Mouse (Mus musculus): Measurements from ENCODE around the gene Olfr764-ps1. TPM values are rescaled to one million over a fixed set of nuclear protein-coding genes. Genes with fewer than 3 reads are reported as not detected.
"Not testable (repeated sequence)": the region's sequence is repeated elsewhere in the genome, so short reads cannot be mapped to it uniquely, and the experiment has no call there.

The Olfr764-ps1 gene
- not detected in 2 replicates for polyA plus RNA-seq (2012; rRNA removed)

GRCm38 (mm10) chr10:129039796-129040195, at the start of gene Olfr764-ps1:
Gene Olfr764-ps1 (minus strand): TSS chr10:129039896.
- 69% methylated on average over 3 of the region's 3 CpGs for WGBS
- H3K27me3 ChIP-seq (ENCODE audit: control insufficient read depth, insufficient read depth, low read length), result no peaks in the 10 kb centered on the region
- no peak within 1 kb of the TSS for H3K4me3 ChIP-seq (ENCODE audit: low read depth, low read length)
- H3K4me1 ChIP-seq (ENCODE audit: control insufficient read depth, insufficient read depth, insufficient read length, low read length), result no peaks in the 10 kb centered on the region
- no peaks in the 10 kb centered on the region for H3K36me3 ChIP-seq (ENCODE audit: control insufficient read depth, insufficient read depth, low read length)
- TF ChIP-seq POLR2A (IDR thresholded peaks at IDR 0.05; ENCODE audit: low read depth, low read length), result no peak
- TF ChIP-seq CTCF (IDR thresholded peaks at IDR 0.05; ENCODE audit: extremely low read depth, insufficient read length, insufficient replicate concordance, low read depth, low read length), result no peak
- no peak within 1 kb of the TSS for H3K27ac ChIP-seq (ENCODE audit: insufficient read depth, low read depth, low read length)

GRCm38 (mm10) chr10:129082810-129083209, 43.1 kb upstream of the Olfr764-ps1 start, which contains the start of gene Olfr767:
Gene Olfr767 (minus strand): TSS chr10:129082910.
- not testable (repeated sequence) for H3K4me3 ChIP-seq (ENCODE audit: low read depth, low read length); H3K36me3 ChIP-seq (ENCODE audit: control insufficient read depth, insufficient read depth, low read length); H3K27ac ChIP-seq (ENCODE audit: insufficient read depth, low read depth, low read length); H3K27me3 ChIP-seq (ENCODE audit: control insufficient read depth, insufficient read depth, low read length); H3K4me1 ChIP-seq (ENCODE audit: control insufficient read depth, insufficient read depth, insufficient read length, low read length)

- no peak within 1 kb of the TSS for H3K27ac ChIP-seq (ENCODE audit: insufficient read depth, low read depth, low read length)
- no peak within 1 kb of the TSS for H3K4me3 ChIP-seq (ENCODE audit: low read depth, low read length)
- WGBS, result 83% methylated on average over 2 of the region's 2 CpGs
- H3K27me3 ChIP-seq (ENCODE audit: control insufficient read depth, insufficient read depth, low read length), result no peaks in the 10 kb centered on the region
- no peaks in the 10 kb centered on the region for H3K4me1 ChIP-seq (ENCODE audit: control insufficient read depth, insufficient read depth, insufficient read length, low read length)
- no peaks in the 10 kb centered on the region for H3K36me3 ChIP-seq (ENCODE audit: control insufficient read depth, insufficient read depth, low read length)
- TF ChIP-seq CTCF (IDR thresholded peaks at IDR 0.05; ENCODE audit: extremely low read depth, insufficient read length, insufficient replicate concordance, low read depth, low read length) (no peak), POLR2A (IDR thresholded peaks at IDR 0.05; ENCODE audit: low read depth, low read length) (no peak)
Measured at GRCm38 (mm10) chr10:129068877-129069276, 29.2 kb upstream of the Olfr764-ps1 start, which contains the start of gene Olfr766-ps1. Gene Olfr766-ps1 (minus strand): TSS chr10:129068977.

GRCm38 (mm10) chr10:129049898-129050297, 10.2 kb upstream of the Olfr764-ps1 start, which contains the start of gene Olfr765:
Gene Olfr765 (minus strand): TSS chr10:129049998.
- not testable (repeated sequence) for H3K27me3 ChIP-seq (ENCODE audit: control insufficient read depth, insufficient read depth, low read length); H3K36me3 ChIP-seq (ENCODE audit: control insufficient read depth, insufficient read depth, low read length)

GRCm38 (mm10) chr10:129028343-129028742, 11.4 kb downstream of the Olfr764-ps1 start:
- 83% methylated on average over 2 of the region's 2 CpGs for WGBS
- H3K27ac ChIP-seq (ENCODE audit: insufficient read depth, low read depth, low read length), result no peak overlapping the region

More at GRCm38 (mm10) chr10:129049898-129050297, 10.2 kb upstream of the Olfr764-ps1 start, which contains the start of gene Olfr765:
- not testable (repeated sequence) for H3K27ac ChIP-seq (ENCODE audit: insufficient read depth, low read depth, low read length); H3K4me1 ChIP-seq (ENCODE audit: control insufficient read depth, insufficient read depth, insufficient read length, low read length); H3K4me3 ChIP-seq (ENCODE audit: low read depth, low read length)

GRCm38 (mm10) chr10:129026018-129026662, 13.6 kb downstream of the Olfr764-ps1 start:
- no peaks in the 10 kb centered on the region for H3K27me3 ChIP-seq (ENCODE audit: control insufficient read depth, insufficient read depth, low read length)
- 58% methylated on average over 3 of the region's 3 CpGs for WGBS
- H3K4me1 ChIP-seq (ENCODE audit: control insufficient read depth, insufficient read depth, insufficient read length, low read length), result no peaks in the 10 kb centered on the region
- peak; percentile 30; the same call in 1 of the 2 replicates for TF ChIP-seq CTCF (IDR thresholded peaks at IDR 0.05; ENCODE audit: extremely low read depth, insufficient read length, insufficient replicate concordance, low read depth, low read length)
- TF ChIP-seq POLR2A (IDR thresholded peaks at IDR 0.05; ENCODE audit: low read depth, low read length), result no peak
- no peak overlapping the region for H3K27ac ChIP-seq (ENCODE audit: insufficient read depth, low read depth, low read length)
- no peak overlapping the region for H3K4me3 ChIP-seq (ENCODE audit: low read depth, low read length)
- no peaks in the 10 kb centered on the region for H3K36me3 ChIP-seq (ENCODE audit: control insufficient read depth, insufficient read depth, low read length)

More at GRCm38 (mm10) chr10:129028343-129028742, 11.4 kb downstream of the Olfr764-ps1 start:
- Histone ChIP-seq H3K4me1 (ENCODE audit: control insufficient read depth, insufficient read depth, insufficient read length, low read length) (no peaks in the 10 kb centered on the region), H3K27me3 (ENCODE audit: control insufficient read depth, insufficient read depth, low read length) (no peaks in the 10 kb centered on the region), H3K4me3 (ENCODE audit: low read depth, low read length) (no peak overlapping the region), H3K36me3 (ENCODE audit: control insufficient read depth, insufficient read depth, low read length) (no peaks in the 10 kb centered on the region)
- TF ChIP-seq CTCF (IDR thresholded peaks at IDR 0.05; ENCODE audit: extremely low read depth, insufficient read length, insufficient replicate concordance, low read depth, low read length), result no peak
- TF ChIP-seq POLR2A (IDR thresholded peaks at IDR 0.05; ENCODE audit: low read depth, low read length), result no peak

GRCm38 (mm10) chr10:129023319-129023718, 16.4 kb downstream of the Olfr764-ps1 start:
- no peaks in the 10 kb centered on the region for H3K27me3 ChIP-seq (ENCODE audit: control insufficient read depth, insufficient read depth, low read length)
- H3K4me3 ChIP-seq (ENCODE audit: low read depth, low read length), result no peak overlapping the region
- TF ChIP-seq CTCF (IDR thresholded peaks at IDR 0.05; ENCODE audit: extremely low read depth, insufficient read length, insufficient replicate concordance, low read depth, low read length) (no peak), POLR2A (IDR thresholded peaks at IDR 0.05; ENCODE audit: low read depth, low read length) (no peak)
- no peak overlapping the region for H3K27ac ChIP-seq (ENCODE audit: insufficient read depth, low read depth, low read length)
- no peaks in the 10 kb centered on the region for H3K36me3 ChIP-seq (ENCODE audit: control insufficient read depth, insufficient read depth, low read length)
- H3K4me1 ChIP-seq (ENCODE audit: control insufficient read depth, insufficient read depth, insufficient read length, low read length), result no peaks in the 10 kb centered on the region

Data from small intestine, adult 2 months (tissue).